Mouse (Mus musculus): ENCODE results near the gene Krtap1-3. TPM values are rescaled to one million over a fixed set of nuclear protein-coding genes. Genes with fewer than 3 reads are reported as not detected.

Krtap1-3 gene
- polyA plus RNA-seq (2012; rRNA removed): not detected in 2 replicates

GRCm38 (mm10) chr11:99590981-99591380 lies at the start of gene Krtap1-3:
TSS of gene Krtap1-3 (minus strand) at chr11:99591339.

GRCm38 (mm10) chr11:99634653-99635134 lies 43.6 kb upstream of the Krtap1-3 start, which contains the start of gene Krtap4-2:
TSS of gene Krtap4-2 (minus strand) at chr11:99635084.

DNA sequence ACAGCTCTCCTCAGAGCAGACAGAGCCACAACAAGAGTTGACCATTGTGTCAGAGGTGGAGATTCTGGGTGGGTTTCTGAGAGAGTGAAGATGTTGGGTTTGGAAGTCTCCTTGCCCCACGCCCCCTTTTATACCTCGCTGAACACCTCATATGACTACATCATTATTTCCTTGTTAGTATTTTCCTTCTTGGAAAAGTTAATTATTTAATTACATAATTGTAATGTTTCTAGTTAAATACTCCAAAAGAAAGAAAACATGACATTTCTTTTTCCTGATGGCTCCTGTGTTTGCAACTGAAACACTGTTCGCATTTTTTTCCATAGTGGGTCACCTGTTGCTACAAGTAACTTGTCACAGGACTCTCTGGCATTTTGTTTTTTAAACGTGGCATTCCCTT lies 37.0 kb upstream of the Krtap1-3 start, which contains the start of gene Krtap4-1:
TSS of gene Krtap4-1 (minus strand) at position 101 of the 400 bp plus-strand sequence.

GRCm38 (mm10) chr11:99620335-99620734 lies 29.2 kb upstream of the Krtap1-3 start, which contains the start of gene Gm11562:
TSS of gene Gm11562 (minus strand) at chr11:99620435.

GRCm38 (mm10) chr11:99614796-99615363 lies 23.7 kb upstream of the Krtap1-3 start, which contains the start of gene Krtap2-4:
TSS of gene Krtap2-4 (minus strand) at chr11:99614846.

DNA sequence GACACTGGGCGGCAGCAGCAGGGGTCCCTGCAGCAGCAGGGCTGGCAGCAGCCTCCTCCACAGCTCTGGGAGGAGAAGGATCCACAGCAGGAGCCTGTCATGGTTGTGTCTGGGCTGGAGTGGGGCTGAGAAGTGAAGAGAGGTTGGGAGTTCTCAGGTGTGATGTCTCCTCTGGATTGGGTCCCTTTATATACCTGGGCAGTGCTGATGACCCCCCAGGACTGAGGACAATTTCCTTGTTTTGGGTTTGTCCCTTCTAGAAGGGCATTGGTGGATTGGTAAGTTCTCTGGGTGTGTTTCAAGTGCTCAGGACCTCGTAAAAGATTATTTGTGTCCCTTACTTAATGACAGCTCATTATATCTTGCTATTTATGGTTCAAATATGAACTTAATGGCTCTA lies 18.9 kb upstream of the Krtap1-3 start, which contains the start of gene Gm11937:
TSS of gene Gm11937 (minus strand) at position 101 of the 400 bp plus-strand sequence.

DNA sequence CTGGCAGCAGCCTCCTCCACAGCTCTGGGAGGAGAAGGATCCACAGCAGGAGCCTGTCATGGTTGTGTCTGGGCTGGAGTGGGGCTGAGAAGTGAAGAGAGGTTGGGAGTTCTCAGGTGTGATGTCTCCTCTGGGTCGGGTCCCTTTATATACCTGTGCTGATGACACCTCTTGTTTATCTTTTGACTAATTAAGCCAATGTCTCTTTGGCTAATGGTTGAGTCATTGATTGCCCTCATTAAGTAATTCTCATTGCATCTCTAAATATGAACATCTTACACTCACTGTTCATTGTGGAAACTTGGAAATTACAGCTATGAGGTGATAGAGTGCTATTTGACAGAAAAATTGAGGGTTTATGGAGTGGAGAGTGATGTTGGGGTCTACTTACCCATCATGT lies 12.1 kb upstream of the Krtap1-3 start, which contains the start of gene Gm11938:
TSS of gene Gm11938 (minus strand) at position 101 of the 400 bp plus-strand sequence.

DNA sequence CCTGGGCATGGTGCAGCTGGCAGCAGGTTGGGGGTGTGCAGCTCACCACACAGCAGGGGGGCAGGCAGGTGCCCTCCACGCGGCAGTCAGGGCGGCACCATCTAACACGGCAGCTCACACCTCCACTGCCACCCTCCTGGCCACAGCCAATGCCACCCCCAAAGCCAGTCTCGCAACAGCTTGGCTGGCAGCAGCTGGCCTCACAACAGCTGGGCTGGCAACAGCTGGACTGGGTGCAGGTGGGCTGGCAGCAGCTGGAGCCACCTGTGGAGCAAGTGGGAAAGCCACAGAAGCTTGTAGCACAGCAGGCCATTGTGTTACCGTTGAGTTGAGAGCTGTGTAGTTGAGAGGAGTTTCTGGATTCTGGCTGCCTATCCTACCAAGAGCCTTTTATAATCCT lies 6.6 kb upstream of the Krtap1-3 start, which contains the start of gene Krtap9-3:
TSS of gene Krtap9-3 (minus strand) at position 364 of the 400 bp plus-strand sequence.

GRCm38 (mm10) chr11:99583245-99583704 lies 7.9 kb downstream of the Krtap1-3 start, which contains the start of gene Krtap1-4:
TSS of gene Krtap1-4 (minus strand) at chr11:99583654.

DNA sequence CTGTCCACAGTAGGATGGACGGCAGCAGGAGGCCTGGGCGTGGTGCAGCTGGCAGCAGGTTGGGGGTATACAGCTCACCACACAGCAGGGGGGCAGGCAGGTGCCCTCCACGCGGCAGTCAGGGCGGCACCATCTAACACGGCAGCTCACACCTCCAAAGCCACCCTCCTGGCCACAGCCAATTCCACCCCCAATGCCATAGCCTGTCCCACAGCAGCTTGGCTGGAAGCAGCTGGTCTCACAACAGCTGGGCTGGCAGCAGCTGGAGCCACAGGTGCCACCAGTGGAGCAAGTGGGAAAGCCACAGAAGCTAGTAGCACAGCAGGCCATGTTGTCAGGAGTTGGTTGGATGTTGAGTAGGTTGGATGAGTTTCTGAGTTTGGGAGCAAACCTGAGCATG lies 10.5 kb downstream of the Krtap1-3 start, which contains the start of gene Krtap1-5:
TSS of gene Krtap1-5 (minus strand) at position 381 of the 400 bp plus-strand sequence.

GRCm38 (mm10) chr11:99566530-99566929 lies 24.6 kb downstream of the Krtap1-3 start, which contains the start of gene Krtap3-1:
TSS of gene Krtap3-1 (minus strand) at chr11:99566630.

GRCm38 (mm10) chr11:99559366-99559765 lies 31.8 kb downstream of the Krtap1-3 start, which contains the start of gene Gm11939:
TSS of gene Gm11939 (minus strand) at chr11:99559466.

GRCm38 (mm10) chr11:99556753-99557152 lies 34.4 kb downstream of the Krtap1-3 start, which contains the start of gene Krtap3-2:
TSS of gene Krtap3-2 (minus strand) at chr11:99556853.

GRCm38 (mm10) chr11:99550765-99551164 lies 40.4 kb downstream of the Krtap1-3 start, which contains the start of gene Krtap3-3:
TSS of gene Krtap3-3 (minus strand) at chr11:99550865.

Other genes starting within 250 kb of the Krtap1-3 start
- gene Krt27, start 240.2 kb downstream of the Krtap1-3 start, polyA plus RNA-seq (2012; rRNA removed): not detected in 2 replicates
- gene Krt28, start 216.4 kb downstream of the Krtap1-3 start, polyA plus RNA-seq (2012; rRNA removed): not detected in 2 replicates
- gene Krt10, start 202.0 kb downstream of the Krtap1-3 start, polyA plus RNA-seq (2012; rRNA removed): 0.33 and 0.76 TPM in 2 replicates
- 1.7 and 1.8 TPM in 2 replicates for gene Krt12, start 169.1 kb downstream of the Krtap1-3 start, polyA plus RNA-seq (2012; rRNA removed)
- gene Krt20, start 153.2 kb downstream of the Krtap1-3 start, polyA plus RNA-seq (2012; rRNA removed): 244 and 256 TPM in 2 replicates
- 4.5 and 4.7 TPM in 2 replicates for gene Krt23, start 98.2 kb downstream of the Krtap1-3 start, polyA plus RNA-seq (2012; rRNA removed)
- not detected in 2 replicates for gene Krt39, start 70.0 kb downstream of the Krtap1-3 start, polyA plus RNA-seq (2012; rRNA removed)
- not detected in 2 replicates for gene Krt40, start 48.2 kb downstream of the Krtap1-3 start, polyA plus RNA-seq (2012; rRNA removed)
- gene Krtap3-3, start 40.5 kb downstream of the Krtap1-3 start, polyA plus RNA-seq (2012; rRNA removed): not detected in 2 replicates
- gene Krtap3-2, start 34.5 kb downstream of the Krtap1-3 start, polyA plus RNA-seq (2012; rRNA removed): not detected in 2 replicates
- gene Gm11939, start 31.9 kb downstream of the Krtap1-3 start, polyA plus RNA-seq (2012; rRNA removed): not detected in 2 replicates
- gene Krtap3-1, start 24.7 kb downstream of the Krtap1-3 start, polyA plus RNA-seq (2012; rRNA removed): 3.7 and 4.5 TPM in 2 replicates
- not detected in 2 replicates for gene Krtap1-5, start 10.3 kb downstream of the Krtap1-3 start, polyA plus RNA-seq (2012; rRNA removed)
- not detected in 2 replicates for gene Krtap1-4, start 7.7 kb downstream of the Krtap1-3 start, polyA plus RNA-seq (2012; rRNA removed)
- gene Krtap9-3, start 6.8 kb upstream of the Krtap1-3 start, polyA plus RNA-seq (2012; rRNA removed): not detected in 2 replicates
- gene Gm11938, start 12.0 kb upstream of the Krtap1-3 start, polyA plus RNA-seq (2012; rRNA removed): not detected in 2 replicates
- not detected in 2 replicates for gene Gm11937, start 18.9 kb upstream of the Krtap1-3 start, polyA plus RNA-seq (2012; rRNA removed)
- gene Krtap2-4, start 23.5 kb upstream of the Krtap1-3 start, polyA plus RNA-seq (2012; rRNA removed): not detected in 2 replicates
- gene Gm11562, start 29.1 kb upstream of the Krtap1-3 start, polyA plus RNA-seq (2012; rRNA removed): 1.3 TPM in 1 of 2 replicates, not detected in the other
- gene Krtap4-1, start 36.9 kb upstream of the Krtap1-3 start, polyA plus RNA-seq (2012; rRNA removed): not detected in 2 replicates
- not detected in 2 replicates for gene Krtap4-2, start 43.7 kb upstream of the Krtap1-3 start, polyA plus RNA-seq (2012; rRNA removed)
- not detected in 2 replicates for gene Krtap4-7, start 52.8 kb upstream of the Krtap1-3 start, polyA plus RNA-seq (2012; rRNA removed)
- gene Gm11555, start 58.9 kb upstream of the Krtap1-3 start, polyA plus RNA-seq (2012; rRNA removed): not detected in 2 replicates
- not detected in 2 replicates for gene Gm11563, start 67.6 kb upstream of the Krtap1-3 start, polyA plus RNA-seq (2012; rRNA removed)
- not detected in 2 replicates for gene Krtap4-6, start 74.6 kb upstream of the Krtap1-3 start, polyA plus RNA-seq (2012; rRNA removed)
- not detected in 2 replicates for gene Gm14190, start 99.4 kb upstream of the Krtap1-3 start, polyA plus RNA-seq (2012; rRNA removed)
- not detected in 2 replicates for gene Gm14180, start 143.0 kb upstream of the Krtap1-3 start, polyA plus RNA-seq (2012; rRNA removed)
- gene Gm11595, start 181.6 kb upstream of the Krtap1-3 start, polyA plus RNA-seq (2012; rRNA removed): not detected in 2 replicates
- gene Krtap4-8, start 189.4 kb upstream of the Krtap1-3 start, polyA plus RNA-seq (2012; rRNA removed): not detected in 2 replicates
- not detected in 2 replicates for gene Krtap4-9, start 193.9 kb upstream of the Krtap1-3 start, polyA plus RNA-seq (2012; rRNA removed)
- not detected in 2 replicates for gene Gm11596, start 202.1 kb upstream of the Krtap1-3 start, polyA plus RNA-seq (2012; rRNA removed)
- 0.33 TPM in 1 of 2 replicates, not detected in the other for gene Gm11569, start 207.6 kb upstream of the Krtap1-3 start, polyA plus RNA-seq (2012; rRNA removed)
- gene Gm11554, start 213.1 kb upstream of the Krtap1-3 start, polyA plus RNA-seq (2012; rRNA removed): not detected in 2 replicates
- gene Krtap4-13, start 218.6 kb upstream of the Krtap1-3 start, polyA plus RNA-seq (2012; rRNA removed): not detected in 2 replicates
- not detected in 2 replicates for gene Gm11564, start 224.3 kb upstream of the Krtap1-3 start, polyA plus RNA-seq (2012; rRNA removed)
- gene 2300003K06Rik, start 246.7 kb upstream of the Krtap1-3 start, polyA plus RNA-seq (2012; rRNA removed): not detected in 2 replicates